Mouse (Mus musculus) forebrain, embryonic 15.5 days (tissue): ENCODE results near the gene Megf6. TPM values are rescaled to one million over a fixed set of nuclear protein-coding genes. Genes with fewer than 3 reads are reported as not detected.

Experiments
- ATAC-seq: fragments of 200-750 bp; cut with Nextera tagmentation; replicated peaks from 2 replicates; pipeline ENCODE4 v1.8.0; 2017; ENCODE audit warnings: mild to moderate bottlenecking, moderate TSS enrichment, moderate library complexity
- H3K27ac ChIP-seq: fragments of 300-500 bp; sonication (generic); replicated peaks from 2 replicates; pipeline ENCODE4 v1.5.1; 2015; ENCODE audit warnings: mild to moderate bottlenecking, inconsistent platforms
- H3K27me3 ChIP-seq: fragments of 300-500 bp; sonication (generic); 2 replicates; pipeline ENCODE4 v1.6.1; 2015; ENCODE audit warnings: inconsistent platforms
- H3K36me3 ChIP-seq: fragments of 300-500 bp; sonication (generic); 2 replicates; pipeline ENCODE4 v1.6.1; 2015; ENCODE audit warnings: mild to moderate bottlenecking, inconsistent platforms
- H3K4me1 ChIP-seq: fragments of 300-500 bp; sonication (generic); 2 replicates; pipeline ENCODE4 v1.6.1; 2015; ENCODE audit warnings: inconsistent platforms
- H3K4me2 ChIP-seq: fragments of 300-500 bp; sonication (generic); replicated peaks from 2 replicates; pipeline ENCODE4 v1.6.1; 2015; ENCODE audit warnings: mild to moderate bottlenecking, inconsistent platforms
- H3K4me3 ChIP-seq: fragments of 300-500 bp; sonication (generic); 2 replicates; pipeline ENCODE4 v1.5.1; 2015; ENCODE audit warnings: mild to moderate bottlenecking, inconsistent platforms
- H3K9ac ChIP-seq: fragments of 300-500 bp; sonication (generic); replicated peaks from 2 replicates; pipeline ENCODE4 v1.6.1; 2015; ENCODE audit warnings: mild to moderate bottlenecking, inconsistent platforms
- H3K9me3 ChIP-seq: fragments of 300-500 bp; sonication (generic); 2 replicates; pipeline ENCODE4 v1.6.1; 2016; ENCODE audit warnings: inconsistent platforms
- WGBS: fragments of 180-500 bp; shearing (Covaris S2); methylation state at CpG from one replicate; pipeline ENCODE4 v1.1.7; 2015; ENCODE audit warnings: mixed read lengths; 5-methylcytosine and 5-hydroxymethylcytosine counted together
- polyA plus RNA-seq: library from polyadenylated mRNA; unstranded; fragments of >200 nt; fragmentation: Nextera tagmentation; extraction: Ambion mirVana; gene quantifications from 2 replicates; pipeline ENCODE4 v1.2.1, GENCODE M21; 2015

Megf6 gene
- polyA plus RNA-seq, 1 experiment from 2014 or later: 6.4 TPM

GRCm38 (mm10) chr4:154246115-154247040 is 75.8 kb downstream of the Megf6 start:
- Histone ChIP-seq H3K4me3 (no peak overlapping the region), H3K36me3 (no peaks in the 10 kb centered on the region), H3K9me3 (no peaks in the 10 kb centered on the region), H3K4me2 (peak overlapping the region; percentile 27; the same call in 1 of the 2 replicates), H3K27ac (no peak overlapping the region), H3K4me1 (peaks cover 7% of the 10 kb centered on the region; the same call in 1 of the 2 replicates), H3K27me3 (no peaks in the 10 kb centered on the region), H3K9ac (no peak overlapping the region)
- WGBS: 8% methylated on average over 19 of the region's 19 CpGs
- no peak for ATAC-seq

GRCm38 (mm10) chr4:154247207-154248091 is 76.9 kb downstream of the Megf6 start:
- H3K9ac ChIP-seq: no peak overlapping the region
- peaks cover 7% of the 10 kb centered on the region; the same call in 1 of the 2 replicates for H3K4me1 ChIP-seq
- no peaks in the 10 kb centered on the region for H3K9me3 ChIP-seq
- H3K4me2 ChIP-seq: no peak overlapping the region
- WGBS: 50% methylated on average over 22 of the region's 22 CpGs
- no peak for ATAC-seq
- no peaks in the 10 kb centered on the region for H3K36me3 ChIP-seq
- H3K4me3 ChIP-seq: no peak overlapping the region
- H3K27me3 ChIP-seq: no peaks in the 10 kb centered on the region
- H3K27ac ChIP-seq: no peak overlapping the region

- H3K4me1 ChIP-seq: peaks cover 7% of the 10 kb centered on the region; the same call in 1 of the 2 replicates
- H3K4me3 ChIP-seq: no peak overlapping the region
- WGBS: 74% methylated on average over 21 of the region's 21 CpGs
- H3K4me2 ChIP-seq: no peak overlapping the region
- no peak for ATAC-seq
- H3K27me3 ChIP-seq: no peaks in the 10 kb centered on the region
- H3K27ac ChIP-seq: no peak overlapping the region
- H3K9me3 ChIP-seq: no peaks in the 10 kb centered on the region
- H3K36me3 ChIP-seq: no peaks in the 10 kb centered on the region
- H3K9ac ChIP-seq: no peak overlapping the region
These were observed 77.7 kb downstream of the Megf6 start for GRCm38 (mm10) chr4:154248092-154248805.

- Histone ChIP-seq H3K27ac (peak overlapping the region; percentile 15; the same call in 1 of the 2 replicates), H3K4me2 (no peak overlapping the region)
These were observed 78.8 kb downstream of the Megf6 start for GRCm38 (mm10) chr4:154249316-154249715.

GRCm38 (mm10) chr4:154252537-154253255 is 82.2 kb downstream of the Megf6 start:
- Histone ChIP-seq H3K9ac (no peak overlapping the region), H3K4me2 (no peak overlapping the region), H3K36me3 (no peaks in the 10 kb centered on the region), H3K27me3 (no peaks in the 10 kb centered on the region), H3K4me1 (peaks cover 7% of the 10 kb centered on the region; the same call in 1 of the 2 replicates), H3K9me3 (no peaks in the 10 kb centered on the region), H3K27ac (no peak overlapping the region), H3K4me3 (no peak overlapping the region)
- no peak for ATAC-seq
- WGBS: 86% methylated on average over 20 of the region's 20 CpGs

More at GRCm38 (mm10) chr4:154249316-154249715, 78.8 kb downstream of the Megf6 start:
- Histone ChIP-seq H3K36me3 (no peaks in the 10 kb centered on the region), H3K9ac (peak overlapping the region; percentile 19; the same call in 1 of the 2 replicates), H3K27me3 (no peaks in the 10 kb centered on the region), H3K4me1 (peaks cover 7% of the 10 kb centered on the region; the same call in 1 of the 2 replicates), H3K4me3 (no peak overlapping the region), H3K9me3 (no peaks in the 10 kb centered on the region)
- 51% methylated on average over 8 of the region's 8 CpGs for WGBS
- ATAC-seq: no peak

- no peak overlapping the region for H3K9ac ChIP-seq
- H3K27me3 ChIP-seq: no peaks in the 10 kb centered on the region
- no peak overlapping the region for H3K4me3 ChIP-seq
- H3K9me3 ChIP-seq: peaks cover 4% of the 10 kb centered on the region; the same call in 1 of the 2 replicates
- no peak overlapping the region for H3K4me2 ChIP-seq
- H3K36me3 ChIP-seq: no peaks in the 10 kb centered on the region
- H3K4me1 ChIP-seq: no peaks in the 10 kb centered on the region
- 96% methylated on average over 5 of the region's 5 CpGs for WGBS
- no peak overlapping the region for H3K27ac ChIP-seq
- no peak for ATAC-seq
These were observed 90.2 kb downstream of the Megf6 start for GRCm38 (mm10) chr4:154260755-154261154.

- Histone ChIP-seq H3K9me3 (peaks cover 4% of the 10 kb centered on the region; the same call in 1 of the 2 replicates), H3K27ac (no peak overlapping the region), H3K4me2 (no peak overlapping the region), H3K27me3 (no peaks in the 10 kb centered on the region), H3K4me1 (no peaks in the 10 kb centered on the region), H3K9ac (no peak overlapping the region), H3K4me3 (no peak overlapping the region), H3K36me3 (no peaks in the 10 kb centered on the region)
- 59% methylated on average over 4 of the region's 4 CpGs for WGBS
- no peak for ATAC-seq
These were observed 91.5 kb downstream of the Megf6 start for GRCm38 (mm10) chr4:154262071-154262470.

- Histone ChIP-seq H3K4me1 (no peaks in the 10 kb centered on the region), H3K9ac (no peak overlapping the region), H3K36me3 (no peaks in the 10 kb centered on the region), H3K9me3 (peaks cover 4% of the 10 kb centered on the region; the same call in 1 of the 2 replicates), H3K4me2 (no peak overlapping the region), H3K27me3 (no peaks in the 10 kb centered on the region), H3K27ac (no peak overlapping the region), H3K4me3 (no peak overlapping the region)
- WGBS: 84% methylated on average over 6 of the region's 6 CpGs
- ATAC-seq: no peak
These were observed 97.0 kb downstream of the Megf6 start for GRCm38 (mm10) chr4:154267511-154267910.

- Histone ChIP-seq H3K4me2 (no peak overlapping the region), H3K4me1 (no peaks in the 10 kb centered on the region), H3K9me3 (no peaks in the 10 kb centered on the region), H3K27ac (no peak overlapping the region), H3K27me3 (no peaks in the 10 kb centered on the region), H3K36me3 (no peaks in the 10 kb centered on the region), H3K4me3 (no peak overlapping the region), H3K9ac (no peak overlapping the region)
- WGBS: 58% methylated on average over 10 of the region's 10 CpGs
- no peak for ATAC-seq
These were observed 99.0 kb downstream of the Megf6 start for GRCm38 (mm10) chr4:154269520-154269919.

GRCm38 (mm10) chr4:154273000-154273399 is 102.5 kb downstream of the Megf6 start:
- Histone ChIP-seq H3K4me1 (no peaks in the 10 kb centered on the region), H3K9me3 (no peaks in the 10 kb centered on the region), H3K9ac (no peak overlapping the region), H3K27ac (no peak overlapping the region), H3K27me3 (no peaks in the 10 kb centered on the region), H3K4me3 (no peak overlapping the region), H3K4me2 (no peak overlapping the region), H3K36me3 (no peaks in the 10 kb centered on the region)
- no peak; the same call in 1 of the 2 replicates for ATAC-seq
- WGBS: 57% methylated on average over 3 of the region's 3 CpGs

- 88% methylated on average over 9 of the region's 9 CpGs for WGBS
- Histone ChIP-seq H3K9me3 (no peaks in the 10 kb centered on the region), H3K4me2 (no peak overlapping the region), H3K9ac (no peak overlapping the region), H3K27me3 (no peaks in the 10 kb centered on the region), H3K4me1 (no peaks in the 10 kb centered on the region), H3K4me3 (no peak overlapping the region), H3K36me3 (no peaks in the 10 kb centered on the region), H3K27ac (no peak overlapping the region)
- ATAC-seq: no peak
These were observed 109.0 kb downstream of the Megf6 start for GRCm38 (mm10) chr4:154279481-154279880.
